Mouse (Mus musculus) spleen, postnatal 14 days (tissue): ENCODE data around the gene Pigu.

Experiments used
- DNase-seq, 2 experiments: peaks; one replicate each; pipeline ENCODE4 v3.0.0; 2021 to 2022; ENCODE audit warnings: low spot score in 2 of 2

Gene Pigu

DNA sequence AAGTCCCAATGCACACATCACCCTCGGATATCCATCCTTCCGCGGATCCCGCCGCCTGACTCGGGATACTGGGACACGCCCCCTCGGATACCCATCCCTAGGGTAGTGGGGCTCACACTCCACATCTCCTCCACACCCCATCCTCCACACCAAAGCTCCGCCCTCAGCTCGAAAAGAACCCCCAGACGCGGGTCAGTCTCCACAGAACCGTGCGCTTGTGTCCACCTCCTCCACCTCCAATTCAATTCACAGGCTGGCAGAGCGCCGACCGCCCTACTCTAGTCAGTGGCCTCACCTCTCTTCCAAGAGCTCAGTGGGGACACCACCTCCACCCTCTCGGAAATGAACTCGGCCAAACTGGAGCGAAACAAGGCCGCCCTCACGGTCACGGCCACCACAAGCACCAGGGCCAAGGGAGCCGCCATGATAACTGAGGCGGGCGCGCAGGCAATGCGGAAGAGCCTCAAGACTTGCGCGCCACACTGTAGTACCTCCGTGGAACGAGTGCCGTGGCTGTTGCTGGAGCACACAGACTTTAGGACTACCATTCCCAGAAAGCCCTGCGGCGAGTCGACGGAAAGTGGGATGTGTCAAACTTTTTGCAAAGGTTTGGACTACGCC is at the start of gene Pigu:
Pigu (minus strand) TSS at position 460 of the 621 bp plus-strand sequence.
- DNase-seq, result peak; percentile 80 to 89

DNA sequence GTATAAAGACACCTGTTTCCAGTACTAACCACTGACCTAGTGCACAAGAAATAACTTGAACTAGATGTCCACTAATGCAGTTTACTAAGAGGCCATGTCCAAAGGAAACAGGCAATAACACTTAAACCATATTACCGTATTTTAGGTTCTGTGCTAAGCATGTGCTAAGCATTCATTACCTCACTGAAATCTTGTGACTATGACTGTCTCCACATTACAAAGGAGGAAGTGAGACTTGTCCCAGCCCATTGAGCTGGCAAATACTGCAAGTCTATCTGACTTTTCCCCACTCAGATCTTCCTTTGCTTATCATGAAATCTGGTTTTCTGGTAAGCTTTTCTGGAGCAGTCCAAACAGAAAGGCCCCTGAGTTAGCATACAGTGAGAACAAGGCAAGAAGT is 47.4 kb upstream of the Pigu start:
- DNase-seq, result no peak

DNA sequence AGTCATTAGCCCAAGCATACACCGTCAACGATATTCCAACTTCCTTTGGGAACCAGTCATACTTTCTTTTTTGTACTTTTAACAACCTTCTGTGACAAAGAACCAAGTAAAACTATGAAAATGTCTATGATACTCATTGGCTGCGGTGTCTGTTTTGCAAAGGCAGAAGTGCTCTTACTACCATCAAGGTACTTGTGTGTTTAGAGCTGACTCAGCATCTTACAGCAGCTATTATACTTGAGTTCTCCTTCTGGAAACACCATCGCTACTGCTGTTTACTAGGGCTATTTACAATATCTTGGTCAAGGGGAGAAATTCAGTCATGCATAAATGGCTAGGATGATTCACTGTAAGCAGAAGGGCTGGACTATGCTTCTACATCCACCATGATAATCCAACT is 44.7 kb upstream of the Pigu start:
- DNase-seq, result no peak

DNA sequence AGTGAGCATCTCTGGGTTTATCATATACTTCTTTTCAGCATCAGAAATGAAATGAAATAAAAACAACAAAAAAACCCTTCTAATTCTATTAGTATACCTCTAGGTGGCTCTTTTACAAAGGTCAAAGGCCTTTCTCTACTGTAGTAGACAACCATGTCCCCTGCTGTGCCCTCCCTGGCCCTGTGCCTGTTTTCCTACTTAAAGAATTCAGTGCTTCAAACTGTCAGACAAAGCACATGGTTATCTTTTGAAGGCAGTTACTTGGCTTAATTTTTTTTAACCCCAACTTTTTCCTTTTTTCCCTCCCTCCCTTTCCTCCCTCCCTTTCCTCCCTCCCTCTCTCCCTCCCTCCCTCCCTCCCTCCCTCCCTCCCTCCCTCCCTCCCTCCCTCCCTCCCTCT is 43.0 kb upstream of the Pigu start:
- no peak for DNase-seq

DNA sequence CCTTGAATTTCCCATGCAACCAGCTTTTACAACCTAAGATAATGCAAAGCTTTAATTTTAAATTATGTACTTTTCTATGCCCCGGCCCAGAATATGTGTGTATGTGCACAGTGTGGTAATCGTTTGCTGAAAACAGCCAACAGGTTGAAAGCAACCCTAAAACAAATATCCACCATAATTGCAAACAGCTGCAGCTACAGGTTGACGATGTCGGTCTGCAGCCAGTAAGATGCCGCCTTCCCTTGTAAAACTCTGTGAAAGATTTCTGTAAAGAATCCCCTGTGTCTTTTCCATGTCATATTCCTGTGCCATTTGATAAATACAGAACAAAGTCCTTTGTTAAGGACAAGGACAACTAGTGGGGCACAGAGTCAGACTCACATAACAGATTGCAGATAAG is 37.4 kb upstream of the Pigu start:
- DNase-seq, result no peak

- no peak for DNase-seq
Observed at GRCm38 (mm10) chr2:155388573-155388972, 31.3 kb upstream of the Pigu start.

DNA sequence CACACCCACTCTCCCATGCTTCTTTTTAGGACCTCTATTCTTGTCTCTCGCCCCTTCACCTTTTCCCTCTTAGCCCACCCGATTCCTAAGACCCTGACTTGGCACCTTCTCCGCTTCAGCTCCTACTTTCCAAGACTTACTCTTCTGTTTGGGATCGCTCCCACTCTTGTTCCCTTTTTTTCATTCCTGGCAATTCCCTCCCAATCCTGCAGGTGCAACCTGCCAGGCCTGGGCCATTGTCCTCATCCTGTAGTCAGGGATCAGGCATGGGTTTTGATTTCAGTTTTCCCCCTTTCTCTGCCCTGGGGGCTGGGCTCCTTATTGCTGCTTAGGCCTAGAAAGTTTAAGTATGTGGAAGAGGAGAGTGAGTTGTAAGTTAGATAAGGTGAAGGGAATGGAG is 29.8 kb upstream of the Pigu start:
- no peak for DNase-seq

DNA sequence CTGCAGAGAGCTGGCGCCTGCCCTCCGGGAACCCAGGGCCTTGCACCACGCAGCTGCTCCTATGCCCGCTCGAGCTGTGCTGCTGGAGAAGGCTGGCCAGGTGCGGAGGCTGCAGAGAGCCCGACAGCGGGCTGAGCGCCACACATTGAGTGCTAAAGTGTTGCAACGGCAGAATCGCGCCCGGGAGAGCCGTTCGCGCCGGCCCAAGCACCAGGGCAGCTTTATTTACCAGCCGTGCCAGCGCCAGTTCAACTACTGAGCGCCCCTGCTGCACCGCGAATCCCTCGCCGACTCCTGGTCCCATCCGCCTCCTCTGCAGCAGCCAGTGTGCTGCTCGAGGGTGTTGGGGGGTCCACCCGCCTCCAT is 29.3 kb upstream of the Pigu start:
- no peak for DNase-seq

DNA sequence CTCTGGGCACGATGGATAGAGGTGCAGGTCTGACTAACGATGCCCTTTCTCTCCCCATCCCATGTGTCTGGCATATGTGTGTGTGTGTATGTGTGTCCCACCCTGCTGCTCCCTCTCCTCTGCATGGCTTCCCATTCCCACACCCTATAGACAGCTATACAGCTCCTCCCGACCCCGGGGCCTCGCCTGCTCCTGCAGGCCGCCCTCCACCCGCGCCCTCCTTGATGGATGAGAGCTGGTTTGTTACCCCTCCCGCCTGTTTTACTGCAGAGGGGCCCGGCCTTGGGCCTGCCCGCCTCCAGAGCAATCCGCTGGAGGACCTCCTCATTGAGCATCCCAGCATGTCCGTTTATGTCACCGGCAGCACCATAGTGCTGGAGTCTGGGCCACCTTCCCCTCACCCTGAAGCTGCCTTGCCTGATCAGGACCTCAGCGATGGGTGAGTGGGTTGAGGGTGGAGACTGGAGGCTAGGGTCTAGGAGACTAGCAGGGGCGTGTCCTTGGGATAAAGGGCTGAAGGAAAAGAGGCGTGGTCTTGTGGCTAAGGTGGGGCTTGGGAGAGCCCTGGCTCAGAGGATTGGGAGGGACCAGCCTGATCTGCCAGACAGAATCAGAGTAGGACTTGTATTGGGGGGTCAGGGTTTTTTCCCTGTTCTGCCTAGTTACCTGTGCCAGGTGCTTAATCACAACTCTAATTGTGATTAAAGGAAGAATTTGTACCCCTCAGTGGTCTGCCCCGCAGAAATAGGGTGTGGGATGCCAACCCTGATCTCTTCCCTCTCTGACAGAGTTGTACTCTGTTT is 28.7 kb upstream of the Pigu start:
- DNase-seq, result no peak

GRCm38 (mm10) chr2:155385090-155385489 is 27.9 kb upstream of the Pigu start:
- peak; percentile 63 to 77 for DNase-seq

- no peak for DNase-seq
Observed at GRCm38 (mm10) chr2:155382791-155383438, 25.7 kb upstream of the Pigu start.

GRCm38 (mm10) chr2:155382332-155382700 is 25.1 kb upstream of the Pigu start:
- DNase-seq, result no peak

DNA sequence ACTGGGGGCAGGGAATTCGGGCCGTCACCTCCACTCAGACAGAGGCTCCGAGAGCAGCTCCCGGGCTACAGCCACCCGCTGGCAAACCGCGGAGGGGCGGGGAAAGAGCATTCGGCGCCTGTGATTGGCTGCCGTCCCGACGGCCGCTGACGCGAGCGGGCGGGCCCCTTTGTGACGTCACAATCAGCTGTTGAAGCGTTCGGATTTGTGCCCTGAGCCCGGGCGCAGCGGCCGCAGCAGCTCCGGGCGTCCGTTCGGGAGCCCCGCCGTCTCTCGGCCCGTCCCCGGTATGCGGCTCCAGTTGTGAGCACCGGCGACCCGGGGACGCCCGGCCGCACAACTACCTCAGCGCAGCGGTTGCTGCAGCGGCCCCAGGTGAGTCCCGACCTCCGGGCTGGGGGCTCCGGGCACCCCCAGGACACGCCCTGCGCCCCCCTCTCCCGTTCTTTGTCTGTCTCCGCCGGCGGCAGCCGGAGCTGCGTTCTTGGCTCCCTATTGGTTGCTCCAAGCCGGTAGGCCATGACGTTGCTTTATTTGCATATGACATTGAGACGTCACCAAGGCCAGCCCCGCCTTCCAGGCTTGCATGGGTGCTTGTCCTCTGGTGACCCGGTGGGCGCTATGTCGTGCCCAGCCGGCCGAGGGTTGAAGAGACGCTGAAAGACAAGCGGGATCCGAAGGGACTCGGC is 24.6 kb upstream of the Pigu start:
- DNase-seq, result peak; percentile 96

GRCm38 (mm10) chr2:155381060-155381437 is 23.8 kb upstream of the Pigu start:
- no peak for DNase-seq

GRCm38 (mm10) chr2:155380261-155381059 is 23.2 kb upstream of the Pigu start, which contains the start of gene Trp53inp2:
Gene Trp53inp2 (plus strand): TSS chr2:155381059.
- no peak for DNase-seq

GRCm38 (mm10) chr2:155376191-155376590 is 19.0 kb upstream of the Pigu start:
- DNase-seq, result no peak

- DNase-seq, result no peak
Observed at GRCm38 (mm10) chr2:155374521-155374920, 17.3 kb upstream of the Pigu start.

- DNase-seq, result no peak
Observed at GRCm38 (mm10) chr2:155373886-155374285, 16.7 kb upstream of the Pigu start.

DNA sequence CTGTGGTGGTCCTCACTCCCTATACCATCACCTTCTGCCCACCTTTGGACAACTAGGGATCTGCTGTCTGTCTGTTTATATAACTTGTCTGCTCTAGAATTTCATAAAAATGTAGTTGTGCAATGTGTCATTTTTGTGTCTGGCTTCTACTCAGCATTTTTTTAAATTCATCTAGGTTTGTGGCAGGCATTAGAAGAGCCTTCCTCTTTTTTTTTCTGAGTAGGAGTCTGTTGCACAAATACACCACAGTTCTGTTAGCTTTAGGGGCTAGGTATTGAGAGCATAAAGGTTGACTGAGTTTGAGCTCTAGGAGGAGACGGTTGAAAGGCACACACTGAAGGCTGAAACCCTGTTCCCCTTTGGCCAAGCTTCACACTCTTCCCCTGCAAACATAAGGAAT is 16.1 kb upstream of the Pigu start:
- DNase-seq, result no peak

GRCm38 (mm10) chr2:155372451-155372850 is 15.2 kb upstream of the Pigu start:
- no peak for DNase-seq

- DNase-seq, result no peak
Observed at GRCm38 (mm10) chr2:155369333-155369883, 12.2 kb upstream of the Pigu start.
